Mouse (Mus musculus): ENCODE measurements around the gene Rbm48.

Rbm48 gene

DNA sequence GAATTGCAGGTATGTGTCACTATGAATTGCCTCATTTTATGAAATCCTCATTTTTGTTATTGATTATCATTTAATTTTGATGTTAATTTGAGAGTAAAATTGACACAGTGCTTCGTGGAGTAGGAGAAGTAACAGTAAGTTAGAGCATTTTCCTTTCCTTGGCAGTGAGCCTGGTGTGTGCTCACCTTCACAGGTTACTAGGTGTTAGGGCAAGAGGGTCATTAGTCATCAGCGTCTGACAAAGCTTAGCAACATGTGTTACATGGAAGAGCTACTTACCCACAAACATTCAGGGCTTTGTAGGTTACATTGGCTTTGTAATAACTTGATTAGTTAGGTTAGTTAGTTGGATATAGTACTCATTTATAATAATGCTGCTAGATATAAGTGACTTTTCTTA lies 42.2 kb downstream of the Rbm48 start:
- no peak for DNase-seq (ENCODE audit: extremely low read depth, insufficient read length, low spot score)

DNA sequence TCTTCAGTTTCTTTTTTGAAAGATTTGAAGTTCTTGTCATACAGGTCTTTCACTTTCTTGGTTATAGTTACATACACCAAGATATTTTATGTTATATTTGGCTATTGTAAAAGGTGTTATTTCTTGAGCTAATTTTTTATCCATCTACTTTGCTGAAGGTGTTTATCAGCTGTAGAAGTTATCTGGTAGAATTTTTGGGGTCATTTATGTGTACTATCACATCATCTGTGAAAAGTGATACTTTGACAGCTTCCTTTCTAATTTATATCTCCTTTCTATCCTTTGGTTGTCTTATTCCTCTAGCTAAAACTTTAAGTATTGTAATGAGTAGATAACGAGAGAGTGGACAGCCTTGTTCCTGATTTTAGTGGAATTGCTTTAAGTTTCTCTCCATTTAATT lies 44.9 kb downstream of the Rbm48 start:
- no peak for DNase-seq (ENCODE audit: extremely low read depth, insufficient read length, low spot score)

DNA sequence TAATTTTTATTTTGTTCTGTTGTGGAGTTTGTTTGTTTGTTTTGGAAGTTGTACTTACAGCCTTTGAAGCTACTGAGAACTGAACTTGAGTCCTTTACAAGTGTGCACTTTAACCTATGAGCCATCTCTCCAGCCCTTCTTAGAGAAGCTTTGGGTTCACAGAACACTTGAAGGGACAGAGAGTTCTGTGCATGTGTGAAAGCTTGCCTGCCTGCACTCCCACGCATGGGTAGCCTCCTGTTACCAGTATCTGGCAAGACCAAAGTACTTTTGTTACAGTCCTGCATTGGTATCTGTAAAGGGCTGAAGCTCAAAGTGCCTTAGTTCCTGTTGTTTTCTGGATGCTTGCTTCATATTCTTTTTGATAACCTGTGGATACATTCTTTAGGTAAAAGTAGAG lies 50.2 kb downstream of the Rbm48 start:
- no peak for DNase-seq (ENCODE audit: extremely low read depth, insufficient read length, low spot score)

DNA sequence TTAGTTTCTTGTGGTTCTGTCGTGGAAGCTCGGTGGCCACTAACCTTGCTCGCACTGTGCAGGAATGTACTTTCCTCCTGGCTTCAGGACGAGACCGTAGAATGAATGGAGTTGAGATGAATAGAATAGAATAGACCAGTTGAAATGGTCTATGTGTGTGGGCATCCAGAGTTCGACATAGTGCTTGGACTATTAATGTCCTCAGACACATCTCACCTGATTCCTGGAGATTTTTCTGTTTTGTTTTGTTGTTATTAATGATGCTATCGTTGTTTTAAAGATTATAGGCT lies 52.0 kb downstream of the Rbm48 start:
- DNase-seq (ENCODE audit: extremely low read depth, insufficient read length, low spot score) = no peak

DNA sequence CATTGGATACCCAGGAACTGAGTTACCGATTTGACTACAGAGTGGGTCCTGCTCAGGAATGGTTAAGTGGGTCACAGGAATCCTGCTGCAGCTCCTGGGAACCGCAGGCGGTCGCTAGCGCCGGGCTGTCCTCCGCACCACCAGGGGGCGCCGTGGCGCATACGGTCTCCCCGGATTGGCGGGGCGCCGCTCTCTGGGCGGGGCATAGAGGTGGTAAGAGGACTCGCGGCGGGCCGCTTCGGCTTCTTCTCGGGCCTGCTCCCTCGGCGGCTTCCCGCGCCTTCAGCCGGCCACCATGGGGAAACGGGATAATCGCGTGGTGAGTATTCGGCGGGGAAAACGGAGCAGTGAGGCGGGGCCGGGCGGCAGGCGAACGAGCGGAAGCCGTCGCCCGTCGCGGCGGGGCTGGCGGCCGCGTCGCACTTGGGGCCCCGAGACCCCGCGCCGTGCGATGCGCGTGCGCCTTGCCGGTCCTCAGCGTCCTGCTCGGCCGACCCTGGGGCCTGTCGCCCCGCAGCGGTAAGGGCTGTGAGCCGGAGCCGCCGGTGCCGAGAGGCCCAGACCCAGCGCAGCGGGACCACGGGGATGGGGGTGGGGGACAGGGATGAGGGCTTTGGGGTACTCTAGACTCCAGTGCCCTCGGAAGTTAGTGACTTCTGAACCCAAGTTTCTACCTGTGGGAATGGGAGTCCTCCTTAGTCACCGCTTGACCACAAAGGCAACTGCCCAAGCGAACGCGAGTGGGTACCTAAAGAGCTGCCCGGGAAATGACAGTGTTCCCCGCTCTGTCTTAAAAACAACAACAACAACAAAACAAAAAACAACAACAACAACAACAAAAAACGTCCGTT lies 52.5 kb downstream of the Rbm48 start, which contains the start of gene Fam133b:
Fam133b (plus strand) TSS at position 205 of the 851 bp plus-strand sequence.
- peak; percentile 92 for DNase-seq (ENCODE audit: extremely low read depth, insufficient read length, low spot score)

DNA sequence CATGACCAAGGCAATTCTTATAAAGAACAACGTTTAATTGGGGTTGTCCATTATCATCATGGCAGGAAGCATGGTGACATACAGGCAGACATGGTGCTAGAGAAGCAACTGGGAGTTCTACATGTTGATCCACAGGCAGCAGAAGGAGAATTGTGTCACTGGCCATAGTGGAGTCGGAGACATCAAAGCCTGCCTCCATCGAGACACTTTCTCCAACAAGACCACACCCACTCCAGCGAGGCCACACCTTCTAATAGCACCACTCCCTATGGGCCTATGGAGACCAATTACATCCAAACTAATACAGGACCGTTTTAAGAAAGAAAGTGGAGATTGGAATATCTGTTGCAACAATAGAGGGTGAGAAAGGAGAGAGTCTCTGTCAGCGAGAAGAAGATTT lies 54.5 kb downstream of the Rbm48 start:
- no peak for DNase-seq (ENCODE audit: extremely low read depth, insufficient read length, low spot score)

DNA sequence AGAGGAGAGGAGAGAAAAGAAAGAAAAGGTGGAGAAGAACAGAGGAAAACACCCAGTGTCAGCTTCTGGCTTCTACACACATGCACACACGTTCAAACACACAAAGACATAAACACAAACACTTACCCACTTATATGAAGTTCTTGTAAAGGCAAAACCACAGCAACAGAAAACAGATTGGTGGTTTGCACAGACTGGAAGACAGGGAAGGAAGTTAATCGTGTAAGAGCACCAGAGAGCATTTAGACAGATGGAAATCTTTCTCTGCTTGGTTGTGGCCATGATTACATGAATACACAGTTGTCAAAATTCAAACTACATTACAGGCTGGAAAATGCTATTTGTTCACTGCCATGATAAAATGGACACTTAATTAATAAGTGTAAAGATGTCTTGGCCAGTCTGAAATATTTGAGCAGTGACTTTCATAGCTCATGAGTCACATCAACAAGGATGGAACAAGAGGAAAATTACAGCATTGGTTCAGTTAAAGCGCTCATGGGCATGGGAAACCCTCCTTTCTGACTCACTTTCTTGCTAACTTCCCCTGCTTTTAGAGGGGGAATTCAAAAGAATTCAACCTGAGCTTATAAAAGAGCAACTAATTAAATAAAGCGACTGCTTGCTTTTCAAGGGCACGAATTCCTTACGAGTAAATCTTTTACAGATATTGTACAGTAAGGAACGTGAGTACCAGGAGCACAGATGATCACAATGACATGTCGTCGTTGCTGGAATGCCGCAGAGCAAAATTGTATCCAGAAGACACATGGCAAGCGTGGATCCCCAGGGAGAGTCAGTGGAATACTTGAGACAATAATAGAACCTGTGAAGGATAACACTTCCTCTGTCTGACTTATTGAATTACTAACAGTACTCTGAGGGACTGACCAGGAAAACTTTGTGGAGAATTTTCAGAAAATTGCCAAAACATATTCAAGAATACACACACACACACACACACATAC lies 57.6 kb downstream of the Rbm48 start:
- peak; percentile 55 for DNase-seq (ENCODE audit: extremely low read depth, insufficient read length, low spot score)

DNA sequence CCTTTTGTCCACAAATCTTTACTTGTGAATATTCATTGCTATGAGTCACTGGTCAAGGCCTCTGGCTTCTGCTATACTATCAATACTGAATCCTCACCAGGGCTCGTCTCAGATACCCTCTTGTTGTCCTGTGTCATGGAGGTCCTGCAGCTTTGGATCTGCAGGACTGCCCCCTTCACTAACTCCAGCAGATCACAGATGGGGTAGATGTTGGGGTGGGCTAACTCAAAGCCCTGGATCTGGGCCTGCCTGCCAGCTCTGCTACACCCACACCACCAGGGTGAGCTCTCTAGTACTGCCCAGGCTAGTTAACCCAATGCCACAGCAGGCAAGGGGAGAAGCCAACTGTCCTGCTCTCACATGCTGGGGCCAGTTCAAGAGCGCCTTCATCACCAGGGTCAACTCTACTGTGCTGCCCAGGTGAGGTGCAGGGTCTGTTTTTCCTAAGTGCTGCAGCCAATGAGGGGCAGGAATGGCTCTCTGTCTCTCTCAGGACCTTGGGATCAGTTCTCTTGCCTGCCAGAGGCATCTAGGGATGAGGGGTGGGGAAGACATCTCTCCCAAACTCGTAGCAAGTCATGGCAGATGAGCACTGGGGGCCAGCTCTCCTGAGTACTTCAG lies 59.7 kb downstream of the Rbm48 start:
- DNase-seq (ENCODE audit: extremely low read depth, insufficient read length, low spot score) = no peak

All from 3134 (cell line).